Mouse (Mus musculus): ENCODE data around the gene Trib3. TPM values are rescaled to one million over a fixed set of nuclear protein-coding genes. Genes with fewer than 3 reads are reported as not detected.

Trib3 gene
- total RNA-seq, 1 experiment from 2014 or later = 10.6 TPM

- DNase-seq = no peak
These were observed 3.1 kb upstream of the Trib3 start for GRCm38 (mm10) chr2:152346776-152347465.

DNA sequence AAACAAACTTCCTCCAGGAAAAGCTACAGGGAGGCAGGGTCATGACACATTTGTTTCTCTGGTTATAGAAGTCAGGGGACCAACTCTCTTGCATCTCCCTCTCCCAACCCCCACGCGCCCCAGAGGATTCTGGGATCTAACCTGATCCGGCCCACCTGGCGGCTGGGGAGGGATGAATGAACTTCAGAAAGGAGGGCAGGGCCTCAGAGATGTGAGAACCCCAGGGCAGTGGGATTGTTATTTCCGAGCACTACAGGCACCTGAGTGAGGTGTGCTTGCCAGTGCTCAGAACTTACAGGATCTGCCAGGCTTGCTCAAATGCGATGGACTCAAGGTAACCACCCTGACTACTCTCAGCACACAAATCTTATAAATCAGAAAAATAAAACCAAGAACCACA, 1.6 kb upstream of the Trib3 start:
- DNase-seq = no peak

DNA sequence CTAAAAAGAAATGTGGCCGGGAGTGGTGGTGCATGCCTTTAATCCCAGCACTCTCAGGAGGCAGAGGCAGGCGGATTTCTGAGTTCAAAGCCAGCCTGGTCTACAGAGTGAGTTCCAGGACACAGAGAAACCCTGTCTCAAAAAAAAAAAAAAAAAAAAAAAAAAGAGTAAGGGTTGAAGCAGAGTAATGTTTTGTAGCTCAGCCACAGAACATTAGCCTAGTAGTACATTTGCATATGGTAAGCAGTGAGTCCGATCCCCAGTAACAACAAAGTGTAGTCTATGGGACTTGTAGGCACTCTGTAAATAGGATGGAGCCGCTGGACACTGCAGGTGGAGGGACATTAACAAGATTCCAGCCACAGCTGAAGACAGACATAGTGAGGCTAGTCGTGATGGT, 1.1 kb upstream of the Trib3 start:
- DNase-seq = no peak

DNA sequence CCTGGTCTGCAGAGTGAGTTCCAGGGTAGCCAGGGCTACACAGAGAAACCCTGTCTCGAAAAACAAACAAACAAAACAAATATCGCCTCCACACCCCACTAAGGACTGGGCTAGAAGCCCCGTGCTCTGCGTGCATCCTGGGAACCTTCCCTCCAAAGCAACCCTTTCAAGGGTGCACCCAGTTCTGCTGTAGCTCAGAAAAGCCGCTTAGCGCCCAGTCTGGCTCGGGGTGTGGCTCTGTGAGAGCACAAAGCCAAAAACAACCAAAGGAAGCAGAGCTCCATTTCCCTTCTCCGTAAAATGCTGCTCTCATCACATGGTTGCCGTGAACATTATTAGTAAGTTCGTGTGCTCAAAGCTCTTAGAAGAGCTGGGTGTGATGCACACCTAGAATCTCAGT, 529 bp upstream of the Trib3 start:
- DNase-seq = no peak

DNA sequence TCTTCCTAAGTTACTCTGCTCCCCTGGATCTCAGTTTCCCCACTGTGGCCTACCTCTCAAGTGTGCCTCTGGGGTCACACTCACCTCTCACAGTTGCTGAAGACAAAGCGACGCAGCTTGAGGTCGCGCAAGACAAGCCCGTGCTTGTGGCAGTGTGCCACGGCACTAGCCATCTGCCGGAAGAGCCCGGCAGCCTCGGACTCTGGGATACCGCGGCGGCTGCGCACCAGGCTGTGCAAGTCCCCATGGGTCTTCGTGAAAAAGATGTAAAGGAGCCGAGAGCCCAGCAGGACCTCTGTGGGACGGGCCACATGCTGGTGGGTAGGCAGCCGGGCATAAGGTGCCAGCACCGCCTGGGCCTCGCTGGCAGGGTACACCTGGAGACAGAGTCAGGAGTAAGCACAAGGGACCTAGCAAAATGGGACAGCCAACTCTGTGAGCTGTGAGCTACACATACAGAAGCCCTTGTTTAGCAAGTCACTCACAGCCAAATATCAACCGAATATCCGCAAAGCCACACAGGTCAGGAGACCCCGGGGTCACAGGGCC, 4.1 kb downstream of the Trib3 start:
- no peak for DNase-seq

- no peak for DNase-seq
These were observed 5.5 kb downstream of the Trib3 start for GRCm38 (mm10) chr2:152338319-152338718.

- no peak for DNase-seq
These were observed 6.1 kb downstream of the Trib3 start for GRCm38 (mm10) chr2:152337591-152338212.

DNA sequence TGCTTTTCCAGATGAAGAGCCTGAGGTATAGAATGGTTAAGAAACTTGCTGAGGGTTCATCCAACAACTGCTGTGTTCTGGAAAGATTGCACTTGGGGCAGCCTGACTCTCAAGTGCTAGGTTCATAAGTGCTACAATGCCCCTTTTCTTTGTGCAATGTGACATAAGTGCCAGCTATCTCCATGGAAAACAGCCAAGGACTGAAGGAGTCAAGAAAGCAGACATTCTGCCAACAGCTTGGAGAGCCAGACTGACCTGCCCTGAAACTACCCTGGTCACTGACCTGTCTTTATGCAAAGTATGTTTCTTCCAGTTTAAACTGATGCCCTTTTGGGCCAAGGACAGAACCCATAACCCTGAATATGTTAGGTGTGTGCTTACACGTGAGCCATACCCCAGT, 7.0 kb downstream of the Trib3 start:
- DNase-seq = no peak

GRCm38 (mm10) chr2:152335289-152335820, 8.5 kb downstream of the Trib3 start:
- DNase-seq = no peak

- no peak for DNase-seq
These were observed 10.4 kb downstream of the Trib3 start for GRCm38 (mm10) chr2:152333345-152334006.

GRCm38 (mm10) chr2:152332101-152332825, 11.6 kb downstream of the Trib3 start, which contains the start of gene Rbck1:
Rbck1 (minus strand) TSS chr2:152332653.
- peak; percentile 86 for DNase-seq

DNA sequence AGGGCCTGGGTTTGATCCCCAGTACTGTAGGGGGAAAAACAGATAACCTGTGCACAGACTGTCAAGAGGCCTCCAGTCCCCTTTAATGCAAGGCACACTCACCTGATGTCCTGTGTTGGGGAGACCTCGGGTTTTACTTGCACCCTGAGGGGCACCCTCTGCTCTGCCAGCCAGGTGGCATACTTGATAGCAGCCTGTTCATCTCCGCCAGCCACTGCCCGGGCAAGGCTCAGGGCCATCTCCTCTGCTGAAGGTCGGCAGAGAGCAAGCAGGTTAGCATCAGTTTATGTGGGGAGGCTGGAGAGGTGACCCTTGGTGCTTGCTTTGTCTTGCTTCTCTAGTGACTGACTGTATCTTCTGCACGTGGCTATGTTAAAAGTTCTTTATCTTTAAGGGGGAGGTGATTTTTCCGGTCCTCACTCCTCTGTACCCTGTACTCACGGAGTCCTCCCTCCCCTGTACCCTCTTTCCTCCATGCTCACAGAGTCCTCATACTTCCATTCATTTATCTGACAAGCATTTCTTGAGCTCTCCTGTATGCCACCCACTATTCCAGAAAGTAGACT, 12.9 kb downstream of the Trib3 start:
- DNase-seq = no peak

GRCm38 (mm10) chr2:152327980-152328379, 15.9 kb downstream of the Trib3 start:
- no peak for DNase-seq

GRCm38 (mm10) chr2:152326654-152327053, 17.2 kb downstream of the Trib3 start:
- no peak for DNase-seq

DNA sequence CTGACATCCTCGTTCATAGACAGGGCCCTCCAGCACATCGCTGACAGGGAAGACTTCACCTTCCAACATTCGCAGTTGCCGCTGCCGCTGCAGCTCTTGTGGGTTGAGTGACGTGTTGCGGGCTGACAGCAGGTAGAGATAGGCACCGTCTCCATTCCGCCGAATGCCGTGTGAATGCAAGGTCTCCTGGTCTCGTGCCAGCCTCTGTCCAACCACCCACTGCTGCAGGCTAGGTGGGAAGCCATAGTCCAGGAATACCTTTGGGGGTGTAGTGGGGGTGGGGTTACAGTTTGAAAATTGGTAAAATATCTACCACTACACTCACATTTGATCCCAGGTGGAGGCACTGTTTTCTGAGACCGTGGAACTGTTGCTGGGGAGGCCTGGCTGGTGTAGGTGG, 17.7 kb downstream of the Trib3 start:
- no peak for DNase-seq

DNA sequence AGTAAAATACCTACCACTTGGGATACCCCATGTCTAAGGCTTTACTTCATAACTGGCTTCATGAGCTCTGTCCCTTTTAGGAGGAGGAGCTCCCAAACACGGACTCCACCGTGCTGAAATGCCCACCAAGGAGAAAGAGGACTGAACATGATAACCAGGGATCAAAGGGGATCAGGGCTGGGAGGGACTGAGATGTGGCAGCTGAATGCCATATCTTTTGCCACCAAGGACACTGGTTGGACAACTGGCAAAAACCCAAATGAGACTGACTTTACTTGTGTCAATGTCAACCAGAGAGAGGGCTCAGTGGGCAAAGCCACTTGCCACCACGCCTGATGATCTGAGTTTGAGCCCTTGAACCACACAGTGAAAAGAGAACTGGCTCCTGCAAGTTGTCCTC, 19.0 kb downstream of the Trib3 start:
- no peak for DNase-seq

DNA sequence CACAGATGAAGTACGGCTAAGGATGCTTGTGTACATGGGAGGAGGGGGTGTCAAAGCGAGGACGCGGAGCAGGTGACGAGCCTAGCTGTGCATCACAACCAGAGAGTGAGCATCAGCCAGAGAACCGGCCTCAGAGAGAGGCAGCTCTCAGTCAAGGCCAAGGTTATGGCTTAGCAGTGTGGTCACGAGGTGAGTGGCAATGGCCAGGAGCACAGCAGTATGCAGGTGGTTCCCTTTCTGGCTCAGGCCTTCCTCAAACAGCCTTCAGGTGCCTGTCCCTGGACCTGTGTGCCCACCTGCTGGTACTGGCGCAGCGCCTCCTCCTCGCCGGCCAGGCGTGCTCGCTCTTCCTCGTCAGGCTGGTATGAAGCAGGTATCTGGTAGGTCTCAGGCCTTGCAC, 19.9 kb downstream of the Trib3 start:
- no peak for DNase-seq

DNA sequence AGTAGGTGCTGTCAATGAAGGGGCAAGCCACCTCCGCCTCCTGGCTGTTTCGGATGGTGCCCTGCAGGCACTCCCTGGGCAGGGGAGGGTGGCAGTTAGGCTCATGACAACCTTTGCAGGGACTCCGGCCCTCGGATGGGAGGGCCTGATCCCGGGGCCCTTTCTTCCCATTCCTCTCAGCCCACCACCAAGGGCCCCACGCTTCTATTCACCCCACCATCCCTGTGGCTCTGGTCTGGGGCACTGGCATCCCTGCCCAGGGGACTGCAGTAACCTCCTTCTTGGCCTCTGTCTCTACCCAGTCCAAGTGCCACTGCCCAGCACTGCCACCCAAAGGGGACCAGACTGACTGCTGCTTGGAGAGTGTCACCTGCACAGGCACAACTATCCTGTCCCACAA, 21.6 kb downstream of the Trib3 start:
- DNase-seq = no peak

- no peak for DNase-seq
These were observed 22.3 kb downstream of the Trib3 start for GRCm38 (mm10) chr2:152321558-152321957.

GRCm38 (mm10) chr2:152317054-152317453, 26.8 kb downstream of the Trib3 start:
- DNase-seq = no peak

GRCm38 (mm10) chr2:152313926-152314325, 29.9 kb downstream of the Trib3 start:
- DNase-seq = no peak

GRCm38 (mm10) chr2:152312996-152313395, 30.8 kb downstream of the Trib3 start:
- DNase-seq = no peak
